Mouse (Mus musculus): Measurements from ENCODE around the gene Lrrc47. TPM values are rescaled to one million over a fixed set of nuclear protein-coding genes. Genes with fewer than 3 reads are reported as not detected.

Gene Lrrc47
- total RNA-seq (2022): 10 to 100 TPM; 19.4 to 29.8 (median 25.0) TPM

- peak; percentile 50 to 77 for DNase-seq (ENCODE audit: low spot score in 2 of 2)
These were observed at the start of gene Lrrc47 for GRCm38 (mm10) chr4:154011646-154012089. TSS of gene Lrrc47 (plus strand) at chr4:154011731.

GRCm38 (mm10) chr4:153962631-153963030, 48.9 kb upstream of the Lrrc47 start:
- no peak for DNase-seq (ENCODE audit: low spot score in 2 of 2)

- DNase-seq (ENCODE audit: low spot score in 2 of 2): no peak
These were observed 44.9 kb upstream of the Lrrc47 start for GRCm38 (mm10) chr4:153966651-153967050.

- DNase-seq (ENCODE audit: low spot score in 2 of 2): no peak
These were observed 44.0 kb upstream of the Lrrc47 start for GRCm38 (mm10) chr4:153967556-153967955.

- no peak for DNase-seq (ENCODE audit: low spot score in 2 of 2)
These were observed 43.5 kb upstream of the Lrrc47 start for GRCm38 (mm10) chr4:153968063-153968462.

- peak; percentile 91 for DNase-seq (ENCODE audit: low spot score in 2 of 2)
These were observed 36.9 kb upstream of the Lrrc47 start, which contains the start of the genes Dffb and Cep104 for GRCm38 (mm10) chr4:153974431-153975291. TSS of gene Dffb (minus strand) at chr4:153975126. TSS of gene Cep104 (plus strand) at chr4:153975194.

- no peak for DNase-seq (ENCODE audit: low spot score in 2 of 2)
These were observed 36.3 kb upstream of the Lrrc47 start for GRCm38 (mm10) chr4:153975292-153975662.

- DNase-seq (ENCODE audit: low spot score in 2 of 2): no peak
These were observed 35.8 kb upstream of the Lrrc47 start for GRCm38 (mm10) chr4:153975768-153976167.

- no peak for DNase-seq (ENCODE audit: low spot score in 2 of 2)
These were observed 32.3 kb upstream of the Lrrc47 start for GRCm38 (mm10) chr4:153979243-153979642.

GRCm38 (mm10) chr4:153980470-153980869, 31.1 kb upstream of the Lrrc47 start:
- no peak for DNase-seq (ENCODE audit: low spot score in 2 of 2)

GRCm38 (mm10) chr4:153992715-153993114, 18.8 kb upstream of the Lrrc47 start:
- no peak for DNase-seq (ENCODE audit: low spot score in 2 of 2)

- no peak for DNase-seq (ENCODE audit: low spot score in 2 of 2)
These were observed 18.0 kb upstream of the Lrrc47 start for GRCm38 (mm10) chr4:153993505-153993904.

GRCm38 (mm10) chr4:154005488-154005887, 6.0 kb upstream of the Lrrc47 start:
- DNase-seq (ENCODE audit: low spot score in 2 of 2): no peak

- no peak for DNase-seq (ENCODE audit: low spot score in 2 of 2)
These were observed 5.3 kb upstream of the Lrrc47 start for GRCm38 (mm10) chr4:154006264-154006663.

- DNase-seq (ENCODE audit: low spot score in 2 of 2): no peak
These were observed 3.8 kb upstream of the Lrrc47 start for GRCm38 (mm10) chr4:154007759-154008158.

GRCm38 (mm10) chr4:154010907-154011645, 455 bp upstream of the Lrrc47 start:
- DNase-seq (ENCODE audit: low spot score in 2 of 2): no peak

GRCm38 (mm10) chr4:154012132-154012882, 776 bp downstream of the Lrrc47 start:
- no peak for DNase-seq (ENCODE audit: low spot score in 2 of 2)

GRCm38 (mm10) chr4:154015476-154015875, 3.9 kb downstream of the Lrrc47 start:
- peak; percentile 27 to 40 for DNase-seq (ENCODE audit: low spot score in 2 of 2)

GRCm38 (mm10) chr4:154019571-154019970, 8.0 kb downstream of the Lrrc47 start:
- DNase-seq (ENCODE audit: low spot score in 2 of 2): no peak

GRCm38 (mm10) chr4:154021432-154021831, 9.9 kb downstream of the Lrrc47 start:
- no peak for DNase-seq (ENCODE audit: low spot score in 2 of 2)

GRCm38 (mm10) chr4:154022407-154022806, 10.9 kb downstream of the Lrrc47 start:
- peak in 1 of 2 experiments; percentile 34 for DNase-seq (ENCODE audit: low spot score in 2 of 2)

Measured in gastrocnemius, adult 8-10 months (tissue).